Mouse (Mus musculus) thymus, postnatal 25 days (tissue): ENCODE results near the gene Tmem106b.

Experiments used
- DNase-seq: peaks from one replicate; pipeline ENCODE4 v3.0.0; 2022

Tmem106b gene

DNA sequence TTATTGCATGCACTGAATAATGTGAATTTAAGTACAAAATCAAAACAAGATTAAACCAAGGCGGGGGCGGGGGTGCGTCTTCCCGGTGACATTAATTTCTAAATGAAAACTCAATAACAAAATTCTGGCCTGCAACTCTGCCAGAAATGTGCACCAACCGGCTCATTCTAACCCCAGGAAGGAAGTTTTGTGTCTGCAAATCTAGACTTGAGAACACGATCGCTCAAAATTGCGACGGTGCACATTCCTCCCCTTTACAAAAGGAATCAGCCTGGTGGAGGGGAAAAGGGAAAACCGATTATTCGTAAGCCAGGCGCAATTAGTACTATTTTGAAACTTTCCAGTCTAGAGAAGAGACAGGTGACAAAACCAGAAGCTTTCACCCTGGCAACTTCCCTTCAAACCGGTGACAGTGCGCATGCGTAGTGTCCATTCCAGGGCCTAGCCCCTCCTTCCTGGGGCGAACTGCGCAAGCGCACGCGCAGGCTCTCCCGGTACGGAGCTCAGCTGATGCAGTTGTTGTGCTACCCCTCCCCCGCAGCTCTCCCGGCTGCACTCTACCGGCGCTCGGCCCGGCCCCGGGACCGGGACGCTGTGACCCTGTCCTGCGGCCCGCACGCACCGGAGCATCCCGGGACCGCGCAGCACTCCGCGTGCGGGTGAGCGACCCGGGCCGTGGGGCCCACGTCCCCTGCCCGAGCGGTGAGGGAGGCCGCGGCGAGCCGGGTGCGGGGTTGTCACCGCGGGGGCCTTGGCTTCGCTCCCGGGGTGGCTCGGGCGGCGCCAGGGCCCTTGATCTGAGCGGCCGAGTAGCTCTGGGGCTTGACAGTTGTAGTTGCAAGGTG is at the start of gene Tmem106b:
TSS of gene Tmem106b (plus strand) at position 458 of the 845 bp plus-strand sequence.
- peak; percentile 96 for DNase-seq

DNA sequence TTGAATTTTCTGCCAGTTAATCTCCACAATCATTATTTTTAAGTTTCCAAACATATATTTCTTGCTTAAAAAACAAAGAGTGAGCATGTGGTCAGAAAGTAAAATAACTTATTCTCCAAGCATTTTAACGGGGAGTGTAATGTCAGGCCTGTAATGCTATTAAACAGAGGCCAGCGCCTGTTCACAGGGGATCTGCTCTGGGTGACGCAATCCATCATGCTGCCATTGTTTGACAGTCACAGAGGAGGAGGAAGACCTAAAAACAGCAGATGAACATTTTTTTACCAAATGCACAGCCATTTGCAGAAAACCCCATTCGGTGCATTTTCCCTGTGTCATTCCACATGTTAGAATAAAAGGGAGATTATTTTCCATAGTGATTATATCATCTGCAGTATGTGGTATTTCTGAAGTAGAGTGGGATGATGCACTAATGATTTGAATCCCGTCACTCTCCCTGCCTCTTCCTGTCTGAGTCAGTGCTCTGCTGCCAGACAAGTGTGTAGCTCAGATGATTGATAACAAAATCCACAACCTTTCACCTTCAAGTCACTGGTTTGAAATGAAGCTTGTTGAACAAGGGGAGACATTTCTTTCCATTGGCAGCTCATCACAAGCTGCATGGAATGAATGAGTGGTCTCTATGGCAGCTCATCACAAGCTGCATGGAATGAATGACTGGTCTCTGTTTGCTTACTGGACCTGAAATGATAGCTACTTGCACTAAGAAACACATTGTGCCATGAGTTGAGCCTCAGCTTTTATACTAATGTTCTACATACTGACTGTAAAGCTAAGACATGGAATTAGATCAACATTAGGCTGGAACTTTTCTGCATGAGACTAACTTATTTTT is 48.1 kb upstream of the Tmem106b start:
- DNase-seq, result no peak

DNA sequence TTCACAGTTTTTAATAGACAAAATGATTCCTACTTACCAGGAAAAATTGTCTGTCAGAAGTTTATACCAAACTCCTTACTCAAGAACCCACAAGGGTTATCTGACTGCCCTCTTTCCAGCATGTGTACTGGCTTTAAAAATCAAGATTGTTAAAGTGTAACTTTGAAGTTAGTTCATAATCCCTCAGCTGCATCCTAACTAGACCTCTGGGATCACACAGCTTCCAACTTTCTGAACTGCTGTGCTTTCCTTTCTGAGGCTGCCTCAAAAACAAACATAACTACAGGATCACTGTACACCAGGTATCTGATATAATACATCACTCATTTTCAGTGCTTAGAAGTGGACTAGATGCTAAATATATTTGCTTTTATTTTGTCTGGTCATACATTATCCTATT is 39.0 kb upstream of the Tmem106b start:
- no peak for DNase-seq

DNA sequence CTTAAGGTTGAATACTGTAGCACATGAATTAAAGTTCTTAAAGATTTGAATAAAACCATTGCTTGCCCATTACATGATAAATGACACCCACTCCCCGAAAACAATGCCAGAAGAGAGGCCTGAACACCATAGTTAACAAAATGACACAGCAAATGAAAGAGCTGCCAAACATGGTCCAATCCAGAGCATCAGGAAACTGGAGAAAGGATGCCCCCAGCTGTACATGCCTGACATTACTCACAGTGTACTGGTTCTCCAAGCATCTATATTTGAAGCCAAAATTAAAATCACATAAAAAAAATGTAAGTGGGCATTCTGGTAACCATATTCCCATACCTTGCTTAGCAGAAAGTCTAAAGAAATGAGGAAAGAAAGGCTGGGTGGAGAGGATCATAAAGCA is 38.6 kb upstream of the Tmem106b start:
- no peak for DNase-seq

DNA sequence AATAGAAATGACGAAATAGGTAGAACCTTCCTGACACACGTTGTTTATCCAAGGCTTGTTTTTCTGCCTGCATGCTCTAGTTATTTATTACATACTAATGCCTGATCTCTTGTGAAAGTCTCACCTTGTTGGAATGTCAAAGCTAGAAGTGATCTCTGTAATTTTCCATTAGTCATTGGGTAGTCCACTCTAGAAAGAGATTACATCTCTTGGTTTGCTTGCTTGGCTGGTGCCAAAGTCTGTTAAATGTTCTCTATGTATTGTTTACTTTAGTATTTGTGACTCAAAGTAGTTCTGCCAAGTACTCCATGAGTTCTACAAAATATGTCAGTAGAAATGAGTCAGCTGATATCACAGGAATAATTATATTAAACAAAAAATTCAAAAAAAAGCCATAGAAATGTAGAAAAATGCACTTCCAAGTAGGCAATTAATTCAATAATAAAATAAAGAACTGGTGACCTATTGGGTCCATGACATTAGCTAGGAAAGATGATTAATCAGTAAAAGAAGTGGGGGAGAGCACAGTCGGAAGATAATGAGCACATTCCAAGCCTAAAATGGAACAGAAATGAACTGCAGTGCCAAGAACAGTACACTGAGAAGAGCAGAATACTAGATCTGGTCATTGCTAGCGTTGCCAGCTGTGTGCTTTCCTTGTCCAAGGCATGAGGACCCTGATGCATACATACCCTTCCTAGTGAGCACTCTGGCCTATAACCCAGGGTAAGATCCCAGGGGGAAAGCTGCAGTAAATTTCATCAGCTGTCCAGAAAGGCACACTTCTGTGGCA is 17.0 kb upstream of the Tmem106b start:
- no peak for DNase-seq

DNA sequence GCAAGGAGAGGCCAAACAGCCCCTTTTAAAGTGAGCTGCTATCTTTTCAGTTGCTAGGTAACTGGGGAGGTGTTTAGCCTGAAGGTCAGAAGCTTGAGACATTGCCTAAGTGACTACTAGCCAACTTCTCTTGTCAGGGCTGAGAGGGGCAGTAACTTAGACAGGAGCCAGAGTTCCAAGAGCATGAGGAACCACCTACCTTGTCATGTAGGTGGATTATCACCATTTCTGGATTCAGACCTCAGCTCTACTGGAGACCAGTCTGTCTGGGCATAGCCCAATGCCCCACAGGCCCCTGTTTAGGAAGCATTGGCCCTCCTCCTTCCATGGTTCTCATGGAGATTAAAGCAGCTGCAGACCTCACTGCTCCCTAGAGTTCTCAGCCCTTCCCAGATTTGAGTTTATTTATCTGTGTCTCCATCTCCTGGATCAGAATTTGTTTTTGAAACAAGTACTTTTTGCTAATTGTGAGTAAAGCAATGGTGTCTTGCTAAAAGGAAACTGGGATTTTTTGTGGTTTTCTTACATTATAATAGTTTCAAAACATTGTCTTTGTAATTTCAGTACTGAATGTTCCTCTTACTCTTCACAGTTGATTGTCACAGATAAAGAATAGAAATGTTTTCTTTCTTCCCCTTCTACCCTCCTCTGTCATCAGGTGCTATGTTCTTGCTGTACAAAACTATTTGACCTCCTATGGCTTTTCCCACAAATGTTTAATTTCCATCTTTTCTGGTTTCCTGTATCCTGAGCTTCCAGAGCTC is 8.1 kb upstream of the Tmem106b start:
- DNase-seq, result no peak

DNA sequence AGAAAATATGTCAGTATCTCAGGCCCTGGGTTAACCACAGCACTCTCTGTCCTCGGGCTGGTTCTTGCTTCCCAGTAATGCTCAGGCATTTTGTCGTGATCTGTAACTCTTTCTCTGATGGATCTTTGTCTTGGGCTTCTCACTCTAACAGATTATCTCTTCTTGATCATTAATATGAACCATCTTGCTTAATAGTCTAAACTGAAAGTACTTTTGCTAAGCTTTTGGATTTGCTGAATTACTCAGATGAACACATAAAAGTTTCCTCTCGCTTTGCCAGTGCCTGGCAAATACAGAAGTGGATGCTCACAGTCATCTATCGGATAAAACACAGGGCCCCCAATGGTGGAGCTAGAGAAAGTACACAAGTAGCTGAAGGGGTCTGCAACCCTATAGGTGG is 7.5 kb upstream of the Tmem106b start:
- no peak for DNase-seq

DNA sequence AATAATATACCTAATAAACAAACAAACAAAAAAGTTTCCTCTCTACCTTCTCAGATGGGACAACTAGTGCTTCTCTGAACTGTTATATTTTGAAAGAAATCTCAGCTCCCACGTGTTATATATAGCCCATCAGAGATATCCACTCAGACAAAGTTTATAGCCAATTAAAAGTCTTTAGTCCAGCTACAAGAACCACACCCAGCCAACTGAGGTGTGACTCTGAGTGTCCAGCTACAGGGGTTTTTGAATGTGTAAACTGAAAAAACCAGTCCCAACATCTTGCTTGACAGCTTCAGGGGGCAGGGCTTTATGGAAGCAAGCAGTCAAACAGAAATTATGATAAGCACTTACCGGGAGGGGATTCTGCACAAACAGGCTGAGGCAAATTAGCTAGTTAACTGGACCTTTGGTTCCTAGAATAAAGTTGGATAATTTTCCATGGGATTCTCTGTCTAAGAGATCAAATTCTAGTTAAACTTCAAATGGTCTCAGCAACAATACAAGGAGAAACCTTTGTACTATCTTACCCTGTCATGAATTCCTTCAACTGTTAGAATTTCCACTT is 6.8 kb upstream of the Tmem106b start:
- DNase-seq, result no peak

DNA sequence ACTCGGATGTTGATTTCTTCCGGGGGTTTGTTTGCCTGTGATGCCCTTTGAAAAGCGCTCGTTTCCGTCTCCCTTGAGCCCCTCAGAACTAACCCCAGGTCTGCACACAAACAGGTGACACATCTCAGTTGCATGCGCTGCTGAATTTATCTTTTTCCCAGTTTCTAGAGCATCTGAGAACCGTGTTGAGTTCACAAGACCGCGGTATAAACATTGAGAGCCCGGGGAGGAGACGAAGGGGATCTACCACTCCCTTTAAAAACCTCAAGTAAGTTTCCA is 527 bp downstream of the Tmem106b start:
- no peak for DNase-seq

DNA sequence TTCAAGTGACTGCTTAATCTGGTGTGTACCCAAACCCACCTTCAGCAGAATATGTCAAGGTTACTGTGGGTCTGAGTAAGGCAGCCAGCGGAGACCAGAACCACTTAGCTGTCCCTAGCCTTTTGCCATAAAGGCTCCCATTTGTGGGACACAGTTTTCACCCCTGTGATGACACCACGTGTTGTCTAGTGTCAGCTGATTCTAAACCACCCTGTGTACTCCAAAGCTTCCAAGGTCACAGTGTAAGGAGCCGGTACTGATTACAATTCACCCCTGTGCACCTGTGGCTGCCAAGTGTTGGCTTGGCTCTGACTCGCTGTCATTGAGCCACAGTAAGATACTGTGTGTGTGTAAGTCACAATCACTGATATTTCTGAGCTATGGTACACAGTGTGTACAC is 926 bp downstream of the Tmem106b start:
- peak; percentile 13 for DNase-seq

DNA sequence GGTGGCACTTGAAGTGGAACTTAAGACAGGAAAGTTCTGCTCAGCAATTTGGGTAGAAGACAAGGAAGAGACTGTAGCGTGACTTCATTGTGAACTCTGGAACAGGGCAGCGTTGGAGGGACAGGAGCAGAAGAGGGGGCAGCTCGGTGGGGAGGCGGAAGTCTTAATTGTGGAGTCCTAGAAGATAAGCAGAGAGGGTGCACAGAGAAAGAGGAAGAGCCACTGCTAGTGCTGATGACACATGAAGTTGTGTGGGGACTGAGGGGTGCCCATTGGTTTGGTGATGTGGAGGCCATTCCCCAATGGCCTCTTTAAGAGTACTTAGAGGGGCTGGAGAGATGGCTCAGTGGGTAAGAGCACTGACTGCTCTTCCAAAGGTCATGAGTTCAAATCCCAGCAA is 3.5 kb downstream of the Tmem106b start:
- no peak for DNase-seq

DNA sequence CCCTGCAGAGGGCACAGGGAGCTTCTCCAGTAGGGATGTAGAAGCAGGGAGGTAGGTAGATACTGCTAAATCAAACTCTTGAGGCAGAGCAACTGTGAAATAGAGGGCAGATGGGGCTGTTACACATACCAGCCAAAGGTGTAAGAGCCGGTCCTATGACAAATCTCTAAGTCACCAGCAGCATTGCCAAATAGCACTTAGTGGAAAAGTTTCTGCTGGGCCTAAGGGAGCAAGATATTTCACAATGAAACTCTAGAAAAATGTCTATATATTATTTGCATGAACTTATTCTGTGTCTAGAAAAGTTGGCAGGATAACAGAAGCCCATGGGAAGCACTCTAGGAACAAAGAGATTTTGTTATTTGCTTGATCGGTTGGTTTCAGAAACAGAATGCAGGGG is 4.3 kb downstream of the Tmem106b start:
- no peak for DNase-seq

DNA sequence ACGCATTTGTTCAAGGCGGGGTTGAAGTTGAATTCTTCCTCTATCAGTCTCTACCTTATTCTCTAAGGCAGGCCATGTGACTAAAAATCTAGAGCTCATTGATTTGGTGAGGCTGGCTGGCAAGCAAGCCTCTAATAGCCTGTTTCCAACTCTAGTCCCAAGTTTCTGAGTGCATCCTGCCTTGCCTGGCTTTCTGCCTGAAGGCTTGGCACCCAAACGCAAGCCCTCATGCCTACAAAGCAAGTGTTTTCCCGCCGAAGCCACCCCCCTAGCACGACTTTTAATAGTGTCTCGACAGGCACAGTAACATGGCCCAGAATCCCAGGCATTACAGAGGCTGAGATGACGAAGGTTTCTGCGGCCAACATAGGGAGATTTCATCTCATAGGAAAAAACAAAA is 13.3 kb downstream of the Tmem106b start:
- no peak for DNase-seq

DNA sequence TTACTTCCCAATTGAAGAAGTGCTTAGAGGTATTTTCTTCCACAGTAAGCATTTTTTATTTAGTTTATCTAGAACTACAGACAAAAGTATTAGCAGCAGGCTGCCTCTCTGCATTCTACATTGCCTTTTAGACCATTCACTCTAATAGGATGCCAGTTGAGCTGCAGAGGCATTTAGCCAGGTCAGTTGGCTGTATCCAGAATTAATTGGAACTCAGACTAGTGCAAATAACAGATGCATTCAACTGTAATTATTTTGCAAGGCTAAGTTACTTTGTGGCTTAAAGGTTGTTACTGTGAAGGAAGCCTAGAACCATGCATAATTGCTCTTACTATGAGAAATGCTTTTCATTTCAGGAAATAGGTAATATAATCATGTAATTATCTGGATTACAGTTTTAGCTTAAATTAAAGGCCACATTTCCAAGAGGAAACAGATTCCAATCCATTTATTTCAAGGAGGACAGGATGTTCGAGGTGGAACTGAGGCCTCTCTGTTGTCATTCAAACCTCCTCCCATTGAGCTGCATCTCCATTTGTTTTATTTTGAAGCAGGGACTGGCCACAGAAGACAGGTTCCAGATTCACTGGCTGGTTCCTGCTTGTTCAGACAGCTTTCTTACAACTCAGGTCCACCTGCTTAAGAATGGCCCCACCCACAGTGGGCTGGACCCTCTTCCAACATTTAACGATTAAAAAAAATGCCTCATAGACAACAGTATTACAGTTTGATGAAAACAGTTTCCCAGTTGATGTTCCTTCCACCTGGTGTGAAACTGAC is 27.3 kb downstream of the Tmem106b start:
- no peak for DNase-seq

DNA sequence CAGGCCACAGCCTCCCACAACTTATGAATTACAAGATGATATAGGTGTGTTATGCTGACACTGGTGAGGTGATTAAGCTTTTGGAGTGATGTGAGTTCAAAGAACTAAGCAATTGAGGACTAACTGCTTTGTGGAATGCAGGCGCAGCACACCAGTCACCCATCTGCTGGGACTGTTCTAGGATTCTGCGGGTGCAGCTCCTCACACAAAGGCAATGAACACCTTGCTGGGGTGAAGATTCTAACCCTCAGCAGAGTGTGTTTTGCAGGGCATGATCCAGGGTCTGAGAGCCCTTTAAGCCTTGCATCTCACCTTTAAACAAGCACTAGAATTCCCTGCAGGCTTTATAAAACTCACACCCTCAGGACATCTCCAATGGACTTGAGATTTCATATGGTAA is 30.6 kb downstream of the Tmem106b start:
- no peak for DNase-seq

DNA sequence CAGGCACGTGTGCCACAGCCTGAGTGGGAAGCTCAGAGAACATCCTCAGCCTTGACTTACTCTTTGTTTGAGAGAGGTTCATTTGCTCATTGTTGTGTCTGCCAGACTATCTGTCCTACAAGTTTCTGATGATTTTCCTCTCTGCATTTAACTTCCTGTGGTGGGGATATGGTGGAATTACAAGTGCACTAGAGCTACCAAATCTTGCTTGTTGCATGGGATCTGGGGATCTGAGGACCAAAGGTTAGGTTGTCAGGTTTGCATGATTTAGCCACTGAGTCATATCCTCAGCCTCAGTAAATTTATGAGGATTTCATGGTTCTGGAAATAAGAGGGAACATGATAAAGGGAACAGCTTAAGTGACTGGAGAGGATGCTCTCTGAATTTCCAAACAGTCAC is 39.1 kb downstream of the Tmem106b start:
- DNase-seq, result no peak

DNA sequence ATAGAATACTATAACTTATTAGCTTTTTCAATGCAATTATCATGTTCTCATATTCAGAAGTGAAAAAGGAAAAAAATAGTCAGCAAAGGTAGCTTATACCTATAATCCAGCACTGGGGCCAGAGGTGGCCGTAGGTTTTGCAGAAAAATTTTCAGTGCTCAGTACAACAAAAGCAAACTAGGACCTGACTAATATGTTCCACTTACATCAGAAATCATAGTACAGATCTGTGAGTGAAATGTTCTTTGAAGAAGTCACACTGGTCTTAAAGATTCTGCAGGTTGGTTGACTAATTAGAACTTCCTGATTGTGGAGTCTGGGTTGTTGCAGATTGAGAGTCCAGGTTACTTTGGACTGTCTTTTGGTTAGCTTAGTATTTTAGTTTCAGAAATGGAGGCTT is 67.7 kb downstream of the Tmem106b start:
- DNase-seq, result no peak
